Mouse (Mus musculus) naive thymus-derived CD4-positive, alpha-beta T cell, adult 2 months (primary cell): ENCODE results near the gene Prpf31.
"Not testable (repeated sequence)": the region's sequence is repeated elsewhere in the genome, so short reads cannot be mapped to it uniquely, and the experiment has no call there.

Source experiments
- DNase-seq: peaks from one replicate; pipeline ENCODE4 v3.0.0-alpha.2; 2011; ENCODE audit warnings: low read depth

Gene Prpf31

GRCm38 (mm10) chr7:3629543-3630477, at the start of gene Prpf31, which contains the start of gene Tfpt:
TSS of gene Prpf31 (plus strand) at chr7:3629985.
TSS of gene Tfpt (minus strand) at chr7:3629929.
- DNase-seq: peak; percentile 93

DNA sequence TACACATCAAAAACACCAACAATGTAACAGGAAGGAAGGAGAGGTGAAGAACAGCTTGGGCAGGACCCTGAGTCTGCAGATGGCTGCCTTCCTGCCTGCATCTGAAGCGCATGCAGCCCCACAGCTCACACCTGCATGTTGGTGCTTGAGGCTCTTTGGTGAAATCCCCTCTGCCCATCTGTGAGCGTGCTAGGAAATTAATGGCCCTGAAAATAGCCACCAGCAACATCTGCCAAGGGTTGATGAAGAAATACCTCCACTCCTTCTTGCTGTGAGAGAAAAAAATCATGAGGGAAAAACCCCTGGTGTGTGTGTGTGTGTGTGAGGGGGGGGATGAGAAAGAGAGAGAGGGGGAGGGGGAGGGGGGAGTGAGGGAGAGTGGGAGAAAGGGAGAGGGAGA, 49.8 kb upstream of the Prpf31 start:
- DNase-seq: no peak

GRCm38 (mm10) chr7:3585763-3586162, 44.0 kb upstream of the Prpf31 start:
- DNase-seq: no peak

GRCm38 (mm10) chr7:3586255-3586654, 43.5 kb upstream of the Prpf31 start:
- no peak for DNase-seq

- DNase-seq: no peak
These were observed 42.5 kb upstream of the Prpf31 start for GRCm38 (mm10) chr7:3587292-3587691.

DNA sequence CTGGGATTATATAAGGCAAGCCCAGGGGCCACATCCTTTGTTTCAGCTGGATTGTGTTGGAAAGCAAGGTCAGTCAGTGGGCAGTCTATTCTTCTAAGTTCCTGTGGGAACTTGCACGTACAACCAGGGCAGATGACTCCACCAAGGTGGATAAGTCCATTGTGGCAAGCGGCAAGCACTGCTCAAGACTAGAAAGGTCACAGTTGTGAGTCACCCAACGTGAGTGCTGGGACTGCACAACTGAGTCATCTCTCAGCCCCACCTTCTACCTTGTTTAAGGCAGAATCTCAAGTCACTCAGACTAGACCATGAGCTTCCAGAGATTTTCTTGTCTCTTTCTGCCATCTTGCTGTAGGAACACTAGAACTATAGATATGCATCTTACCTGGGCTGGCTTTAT, 39.2 kb upstream of the Prpf31 start:
- no peak for DNase-seq

- no peak for DNase-seq
These were observed 38.3 kb upstream of the Prpf31 start for GRCm38 (mm10) chr7:3591534-3591933.

DNA sequence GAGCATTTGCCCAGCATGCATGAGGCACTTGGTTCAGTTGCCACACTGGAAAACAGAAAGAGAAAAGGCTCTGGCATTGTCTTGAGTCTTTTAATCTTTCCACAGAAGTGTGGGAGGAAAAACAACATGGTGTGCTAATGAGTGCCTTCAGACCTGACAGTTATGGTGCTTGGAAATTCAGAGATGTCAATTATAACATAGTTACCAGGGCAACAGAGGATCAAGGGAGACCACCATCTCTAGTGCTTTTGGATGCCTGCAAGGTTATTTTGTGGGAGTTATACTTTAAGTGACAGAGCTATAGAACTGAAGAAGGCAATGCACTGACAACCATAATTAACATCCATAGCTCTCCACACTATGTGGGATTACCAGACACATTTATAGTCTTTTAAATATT, 35.9 kb upstream of the Prpf31 start:
- no peak for DNase-seq

DNA sequence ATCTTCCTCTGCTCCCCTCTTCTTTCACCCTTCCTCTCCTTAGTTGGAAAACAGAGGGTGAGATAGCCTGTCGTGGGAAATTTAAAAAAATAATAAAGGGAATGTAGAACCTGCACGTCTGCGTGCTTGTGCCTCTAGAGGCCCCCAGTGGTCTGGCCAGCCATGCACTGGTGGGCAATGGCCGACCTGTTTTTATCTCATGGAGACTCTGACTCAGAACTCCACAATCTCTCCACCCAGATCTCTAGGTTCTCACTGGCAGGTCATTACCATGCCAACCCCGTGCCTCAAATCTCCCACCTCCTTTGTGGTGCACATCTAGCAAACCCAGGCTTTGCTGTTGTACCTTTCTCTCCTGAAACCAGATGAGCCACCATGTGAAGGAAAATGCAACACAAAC, 35.1 kb upstream of the Prpf31 start:
- DNase-seq: no peak

DNA sequence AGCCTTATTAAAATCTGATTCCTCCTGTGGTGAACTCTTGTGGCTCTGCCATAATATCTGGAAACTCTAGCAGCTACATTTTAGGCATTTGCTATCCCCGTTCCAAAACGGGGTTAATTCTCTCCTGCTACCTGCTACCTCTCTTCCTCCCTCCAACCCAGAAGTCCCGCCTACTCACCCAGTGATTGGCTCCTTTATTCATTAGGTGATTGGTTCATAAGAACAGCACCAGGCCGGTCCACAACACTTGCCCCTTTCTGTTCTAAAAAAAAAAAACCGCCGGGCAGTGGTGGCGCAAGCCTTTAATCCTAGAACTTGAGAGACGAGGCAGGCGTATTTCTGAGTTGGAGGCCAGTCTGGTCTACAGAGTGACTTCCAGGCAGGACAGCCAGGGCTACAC, 34.6 kb upstream of the Prpf31 start:
- peak; percentile 54 for DNase-seq

GRCm38 (mm10) chr7:3597755-3598154, 32.0 kb upstream of the Prpf31 start:
- DNase-seq: not testable (repeated sequence)

GRCm38 (mm10) chr7:3601119-3601518, 28.7 kb upstream of the Prpf31 start:
- peak; percentile 86 for DNase-seq

DNA sequence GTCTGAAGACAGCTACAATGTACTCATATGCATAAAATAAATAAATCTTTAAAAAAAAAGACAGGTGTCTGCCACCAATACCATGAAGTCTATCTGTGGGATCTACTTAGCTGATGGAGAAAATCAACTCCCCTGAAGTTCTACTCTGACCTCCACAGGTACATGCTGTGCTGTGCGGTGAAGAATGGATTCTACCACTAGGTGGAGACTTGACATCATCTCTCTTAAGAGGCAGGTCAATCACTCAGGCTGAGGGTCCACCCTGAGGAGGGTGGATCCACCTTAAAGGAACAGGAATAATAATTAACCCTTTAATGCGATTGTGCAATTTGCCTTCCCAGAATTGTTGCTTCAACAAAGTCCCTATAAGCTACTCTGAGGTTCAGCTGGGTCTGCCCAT, 23.0 kb upstream of the Prpf31 start:
- DNase-seq: peak; percentile 55

GRCm38 (mm10) chr7:3607391-3607790, 22.4 kb upstream of the Prpf31 start:
- DNase-seq: no peak

GRCm38 (mm10) chr7:3608668-3609067, 21.1 kb upstream of the Prpf31 start:
- DNase-seq: no peak

GRCm38 (mm10) chr7:3609082-3609481, 20.7 kb upstream of the Prpf31 start:
- no peak for DNase-seq

GRCm38 (mm10) chr7:3610437-3610836, 19.3 kb upstream of the Prpf31 start:
- no peak for DNase-seq

DNA sequence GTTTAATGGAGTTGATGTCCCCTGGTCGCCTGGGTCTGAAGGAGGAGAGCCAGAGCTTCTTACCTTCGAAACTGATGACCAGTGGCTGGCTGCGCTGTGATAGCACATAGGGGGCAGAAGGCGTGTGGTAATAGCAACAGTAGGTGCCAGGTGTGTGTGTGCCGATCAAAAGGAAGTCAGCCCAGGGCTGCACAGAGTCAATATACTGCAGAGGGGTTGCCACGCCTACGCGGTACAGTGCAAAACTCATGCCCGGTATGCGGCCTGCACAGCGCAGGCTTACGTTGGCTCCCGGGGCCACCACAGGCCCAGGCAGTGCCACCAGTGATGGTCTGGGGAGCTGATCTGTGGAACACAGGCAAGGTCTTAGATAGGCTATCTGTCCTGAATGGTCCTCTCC, 18.8 kb upstream of the Prpf31 start:
- DNase-seq: no peak

- DNase-seq: no peak
These were observed 15.8 kb upstream of the Prpf31 start for GRCm38 (mm10) chr7:3614021-3614420.

DNA sequence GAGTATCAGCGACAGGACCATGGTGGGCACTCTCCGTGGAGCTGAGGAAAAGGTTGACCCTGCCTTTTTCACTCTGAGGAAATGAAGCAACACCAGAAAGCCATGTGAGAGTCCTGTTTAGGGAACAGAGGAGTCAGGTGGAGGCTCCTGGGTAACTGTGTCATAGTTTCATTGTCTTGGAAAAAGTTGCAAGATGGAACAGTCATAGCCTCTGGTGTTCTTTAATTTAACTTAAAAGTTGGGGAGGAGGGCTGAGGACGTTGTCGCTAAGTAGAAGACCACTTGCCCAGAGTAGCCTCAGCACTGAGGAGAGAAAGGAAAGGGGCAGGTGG, 13.8 kb upstream of the Prpf31 start, which contains the start of gene Oscar:
Oscar (minus strand) TSS at position 101 of the 332 bp plus-strand sequence.
- no peak for DNase-seq

DNA sequence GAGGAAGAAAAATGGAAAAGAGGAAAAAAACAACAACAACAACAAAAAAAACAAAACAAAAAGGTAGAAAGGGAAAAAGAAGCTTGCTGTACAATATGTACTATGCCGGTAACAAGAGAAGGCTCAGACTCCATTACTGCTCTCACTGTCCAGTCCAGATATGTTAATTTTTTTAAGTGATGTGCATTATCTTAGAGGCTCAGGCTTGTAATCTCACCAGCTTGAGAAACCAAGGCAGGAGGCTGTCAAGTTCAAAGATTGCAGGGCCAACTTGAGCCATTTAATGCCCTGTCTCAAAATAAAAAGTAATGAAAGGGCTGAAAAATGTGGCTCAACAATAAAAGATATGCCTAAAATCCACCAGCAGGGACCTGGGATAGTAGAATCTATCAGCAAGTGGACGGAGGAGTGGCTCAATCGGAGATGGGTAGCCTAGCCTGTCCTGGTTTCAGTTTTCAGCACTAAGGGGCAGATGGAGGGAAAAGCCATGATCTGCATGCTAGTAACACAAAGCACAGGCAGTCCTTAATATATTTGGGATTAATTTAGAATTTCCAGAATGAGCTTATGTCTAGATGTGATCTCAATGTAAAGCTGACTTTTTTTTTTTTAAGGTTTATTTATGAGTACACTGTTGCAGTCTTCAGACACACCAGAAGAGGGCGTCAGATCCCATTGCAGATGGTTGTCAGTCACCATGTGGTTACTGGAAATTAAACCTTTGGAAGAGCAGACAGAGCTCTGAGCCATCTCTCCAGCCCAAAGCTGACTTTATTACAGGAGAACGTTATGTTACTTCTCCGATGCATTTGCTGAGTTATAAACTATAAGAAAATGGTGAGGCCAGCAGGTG, 13.2 kb upstream of the Prpf31 start:
- DNase-seq: no peak

DNA sequence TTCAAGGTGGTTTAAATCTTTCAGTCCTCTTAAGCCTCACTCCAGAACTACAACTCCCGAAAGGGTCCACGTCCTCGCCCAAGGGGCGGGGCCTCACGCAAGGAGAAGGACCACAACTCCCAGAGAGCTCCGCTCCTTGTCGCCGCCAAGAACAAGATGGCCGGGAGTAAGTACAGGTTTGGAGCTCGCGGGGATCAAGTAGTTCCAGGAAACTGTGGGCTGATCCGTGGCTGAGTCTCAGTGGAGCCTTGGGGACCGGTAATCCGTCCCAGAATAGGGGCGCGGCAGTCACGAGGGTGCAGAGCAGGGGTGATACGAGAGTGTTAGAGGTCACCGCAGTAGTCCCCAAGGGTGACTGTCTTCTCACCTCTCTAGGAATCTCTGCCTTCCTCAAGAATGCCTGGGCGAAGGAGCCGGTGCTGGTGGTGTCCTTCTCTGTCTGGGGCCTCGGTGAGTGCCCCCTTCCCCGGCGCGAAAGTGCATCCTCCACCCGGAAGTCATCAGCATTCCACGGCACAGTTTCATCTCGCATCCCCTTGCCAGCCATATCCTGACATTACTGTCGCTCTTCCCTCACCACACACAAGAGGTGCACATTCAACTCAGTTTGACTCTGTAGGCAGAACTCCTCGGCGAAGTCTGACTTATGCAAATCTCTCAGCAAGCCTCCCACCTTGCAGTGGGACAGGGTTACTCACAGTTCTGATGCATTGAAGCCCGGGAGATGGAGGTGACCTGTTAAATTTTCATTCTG, 12.4 kb upstream of the Prpf31 start, which contains the start of gene Ndufa3:
Ndufa3 (plus strand) TSS at position 132 of the 754 bp plus-strand sequence.
- DNase-seq: peak; percentile 95
